Mouse (Mus musculus) lung, adult 2 months (tissue): ENCODE data around the gene Hnrnpul1.

ENCODE experiments used
- CTCF ChIP-seq: fragments of 200-500 bp; IDR thresholded peaks from 2 replicates; pipeline ENCODE4 v1.5.1; 2011; ENCODE audit warnings: mild to moderate bottlenecking, low read length, control low read depth; ENCODE audit not compliant: insufficient read depth
- POLR2A ChIP-seq: fragments of 200-500 bp; IDR thresholded peaks from 2 replicates; pipeline ENCODE4 v1.6.1; 2011; ENCODE audit warnings: low read depth, mild to moderate bottlenecking, control low read depth, low read length, borderline replicate concordance; ENCODE audit errors: extremely low read depth

DNA sequence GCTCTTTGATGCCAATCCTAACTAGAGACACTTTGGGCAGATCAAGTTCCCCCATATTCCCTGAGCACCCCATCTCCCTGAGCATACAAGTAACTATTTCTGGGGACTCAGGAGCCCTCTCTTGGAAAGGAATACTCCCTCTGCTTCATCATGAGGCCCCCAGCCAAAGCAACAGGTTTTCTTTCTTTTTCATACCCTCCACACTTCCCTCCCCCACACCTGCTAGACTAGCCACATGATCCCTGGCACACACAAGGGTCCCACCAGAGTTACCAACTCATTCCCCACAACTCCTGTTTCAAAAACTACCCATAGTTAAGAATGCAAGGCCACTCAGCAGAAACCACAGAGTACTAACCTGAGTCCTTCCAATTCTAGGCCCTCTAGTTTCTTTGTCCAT lies 1.5 kb downstream of the Hnrnpul1 start:
- TF ChIP-seq CTCF (no peak), POLR2A (no peak)
